Mouse (Mus musculus): ENCODE measurements around the gene Sfxn2.

DNA sequence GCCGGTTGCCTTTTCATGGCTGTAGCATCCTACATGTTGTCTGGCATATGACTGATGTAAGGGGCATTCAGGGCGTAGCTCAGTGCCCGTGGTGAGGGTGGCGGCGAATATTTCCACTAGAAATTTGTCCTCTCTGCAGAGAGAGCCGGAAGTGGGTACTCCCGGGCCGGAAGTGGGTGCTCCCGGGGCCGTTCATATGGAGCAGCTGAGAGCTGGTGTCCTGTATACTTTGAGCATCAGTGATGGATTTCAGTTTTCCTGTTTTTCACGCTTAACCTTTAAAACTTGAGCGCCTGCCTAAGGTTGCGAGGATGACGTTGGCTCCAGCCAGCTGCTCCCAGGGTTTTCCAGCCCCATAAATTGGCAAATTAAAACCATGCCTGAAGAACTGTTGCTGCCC, 66.3 kb downstream of the Sfxn2 start:
- TF ChIP-seq EP300 (optimal IDR thresholded peaks at IDR 0.05) (no peak), CTCF (IDR thresholded peaks at IDR 0.05; ENCODE audit: low read depth) (no peak)

All from stomach, postnatal 0 days (tissue).